Mouse (Mus musculus): Measurements from ENCODE around the gene Mga. TPM values are rescaled to one million over a fixed set of nuclear protein-coding genes. Genes with fewer than 3 reads are reported as not detected.

Gene Mga
- total RNA-seq, 2 experiments from 2014 or later: 25.6 to 34.9 TPM

- no peak for DNase-seq (ENCODE audit: low spot score)
Measured at GRCm38 (mm10) chr2:119986369-119986768, 89.3 kb downstream of the Mga start.

GRCm38 (mm10) chr2:119987441-119987840, 90.4 kb downstream of the Mga start:
- DNase-seq (ENCODE audit: low spot score): no peak

GRCm38 (mm10) chr2:119988952-119989351, 91.9 kb downstream of the Mga start:
- no peak for DNase-seq (ENCODE audit: low spot score)

- no peak for DNase-seq (ENCODE audit: low spot score)
Measured at GRCm38 (mm10) chr2:119990881-119991280, 93.9 kb downstream of the Mga start.

- peak; percentile 71 for DNase-seq (ENCODE audit: low spot score)
Measured at GRCm38 (mm10) chr2:119992349-119992748, 95.3 kb downstream of the Mga start.

- no peak for DNase-seq (ENCODE audit: low spot score)
Measured at GRCm38 (mm10) chr2:119993515-119993914, 96.5 kb downstream of the Mga start.

- no peak for DNase-seq (ENCODE audit: low spot score)
Measured at GRCm38 (mm10) chr2:119994839-119995238, 97.8 kb downstream of the Mga start.

- no peak for DNase-seq (ENCODE audit: low spot score)
Measured at GRCm38 (mm10) chr2:119995391-119996281, 98.6 kb downstream of the Mga start.

- no peak for DNase-seq (ENCODE audit: low spot score)
Measured at GRCm38 (mm10) chr2:119997354-119997753, 100.3 kb downstream of the Mga start.

- DNase-seq (ENCODE audit: low spot score): no peak
Measured at GRCm38 (mm10) chr2:119999731-120000130, 102.7 kb downstream of the Mga start.

- DNase-seq (ENCODE audit: low spot score): no peak
Measured at GRCm38 (mm10) chr2:120000882-120001584, 104.0 kb downstream of the Mga start.

GRCm38 (mm10) chr2:120001956-120002355, 104.9 kb downstream of the Mga start:
- no peak for DNase-seq (ENCODE audit: low spot score)

- DNase-seq (ENCODE audit: low spot score): no peak
Measured at GRCm38 (mm10) chr2:120003970-120004369, 106.9 kb downstream of the Mga start.

- DNase-seq (ENCODE audit: low spot score): no peak
Measured at GRCm38 (mm10) chr2:120006696-120007095, 109.7 kb downstream of the Mga start.

- no peak for DNase-seq (ENCODE audit: low spot score)
Measured at GRCm38 (mm10) chr2:120007680-120008210, 110.7 kb downstream of the Mga start.

GRCm38 (mm10) chr2:120008672-120009071, 111.6 kb downstream of the Mga start:
- DNase-seq (ENCODE audit: low spot score): no peak

GRCm38 (mm10) chr2:120011462-120012200, 114.6 kb downstream of the Mga start:
- DNase-seq (ENCODE audit: low spot score): peak; percentile 63

- no peak for DNase-seq (ENCODE audit: low spot score)
Measured at GRCm38 (mm10) chr2:120012924-120013323, 115.9 kb downstream of the Mga start.

- no peak for DNase-seq (ENCODE audit: low spot score)
Measured at GRCm38 (mm10) chr2:120013831-120014486, 116.9 kb downstream of the Mga start.

GRCm38 (mm10) chr2:120015882-120016281, 118.9 kb downstream of the Mga start:
- no peak for DNase-seq (ENCODE audit: low spot score)

- no peak for DNase-seq (ENCODE audit: low spot score)
Measured at GRCm38 (mm10) chr2:120017599-120017998, 120.6 kb downstream of the Mga start.

Data from gastrocnemius, adult 18-20 months (tissue).